Mouse (Mus musculus): ENCODE measurements around the gene Fggy. TPM values are rescaled to one million over a fixed set of nuclear protein-coding genes. Genes with fewer than 3 reads are reported as not detected.

Gene Fggy
- total and polyA plus RNA-seq, 3 experiments = 30.9 to 57.6 (median 41.2) TPM

DNA sequence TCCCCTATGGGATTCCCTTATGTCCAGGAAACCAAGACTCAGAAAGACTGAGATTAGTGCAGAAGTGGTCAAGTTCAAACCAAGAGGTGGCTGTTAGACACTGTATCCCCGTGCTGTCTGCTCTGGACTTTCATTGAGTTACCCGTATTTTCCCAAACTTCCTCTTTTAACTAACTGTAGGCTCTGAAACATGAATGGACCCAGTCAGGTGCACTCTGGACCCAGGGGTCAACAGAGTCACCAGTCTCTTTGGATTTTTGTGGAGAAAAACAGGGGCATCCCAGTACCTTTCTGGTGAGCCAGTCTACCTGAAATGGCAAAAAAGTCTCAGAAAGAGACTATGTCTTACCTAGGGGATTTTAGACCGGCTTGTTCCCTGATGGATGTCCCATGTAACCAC lies 33.6 kb downstream of the Fggy start:
- DNase-seq = no peak

DNA sequence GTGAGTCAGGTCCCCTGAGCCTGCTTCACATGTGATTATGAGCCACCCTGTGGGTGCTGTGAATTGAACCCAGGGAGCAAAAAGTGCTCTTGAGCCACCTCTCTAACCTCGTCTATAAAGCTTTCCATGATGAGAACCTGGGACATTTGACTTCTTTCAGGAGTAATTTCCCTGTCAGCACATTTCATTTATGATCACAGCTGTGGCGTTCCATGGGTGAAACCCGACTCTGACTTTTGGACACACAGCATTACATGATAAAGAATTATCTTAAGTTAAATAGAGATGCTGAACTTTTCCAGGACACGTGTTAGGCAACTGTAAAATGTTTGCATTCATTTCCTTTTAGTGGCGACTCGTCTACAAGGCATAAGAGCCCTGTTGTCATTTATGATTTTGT lies 39.9 kb downstream of the Fggy start:
- DNase-seq = no peak

DNA sequence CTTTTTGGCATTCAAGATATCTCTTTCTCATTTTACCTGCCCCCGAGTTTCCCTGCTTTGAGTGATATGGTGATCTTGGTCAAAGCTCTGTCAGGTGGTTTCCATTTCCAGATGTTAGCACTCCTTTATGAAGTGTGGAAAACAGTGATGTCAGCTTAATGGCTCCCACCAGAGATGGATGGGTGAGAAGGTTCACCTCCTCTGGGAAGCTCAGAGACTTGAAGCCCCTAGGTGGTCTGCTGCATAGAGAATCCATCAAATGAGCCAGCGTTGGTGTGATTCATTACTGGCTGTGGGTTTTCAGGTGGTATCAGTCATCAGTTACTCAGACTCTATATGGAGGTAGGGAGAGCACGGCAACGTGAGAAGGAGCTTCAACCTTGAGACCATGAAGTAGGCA lies 44.5 kb downstream of the Fggy start:
- DNase-seq = no peak

DNA sequence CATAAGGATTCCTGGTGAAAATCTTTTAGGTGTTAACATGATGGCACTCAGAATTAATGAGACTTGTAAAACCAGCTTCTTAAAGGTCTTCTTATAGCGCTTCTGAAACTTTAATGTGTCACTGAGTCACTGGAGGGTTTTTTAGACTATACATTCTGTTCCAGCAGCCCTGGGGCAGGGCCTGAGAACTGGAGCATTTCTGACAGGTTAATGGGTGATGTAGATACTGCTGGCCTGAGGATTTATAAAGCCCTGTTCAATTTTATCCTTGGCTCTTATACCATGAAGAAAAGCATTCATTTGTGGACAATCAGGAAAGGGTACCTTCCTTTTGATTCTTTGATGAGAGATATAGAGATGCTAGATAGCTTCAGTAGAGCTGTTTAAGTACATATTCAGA lies 45.9 kb downstream of the Fggy start:
- DNase-seq = no peak

DNA sequence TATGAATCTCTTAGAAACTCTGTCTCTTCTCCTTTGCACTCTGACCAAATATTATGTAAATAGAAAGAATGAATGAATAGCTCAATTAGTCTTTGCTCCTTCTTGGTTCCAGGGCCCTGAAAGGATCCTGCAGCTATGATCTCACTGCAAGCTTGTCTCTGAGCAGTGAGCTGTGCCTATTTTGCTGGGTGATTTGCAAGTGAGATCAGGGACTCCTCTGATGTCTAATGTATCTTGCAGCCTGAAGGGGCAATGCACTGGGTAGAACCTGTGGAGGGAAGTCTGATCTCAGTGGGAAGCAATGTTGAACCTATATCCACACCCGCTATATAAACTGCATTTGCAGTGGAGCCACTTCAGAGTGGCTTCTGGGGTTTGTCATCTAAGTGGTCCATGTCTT lies 53.4 kb downstream of the Fggy start:
- DNase-seq = no peak

DNA sequence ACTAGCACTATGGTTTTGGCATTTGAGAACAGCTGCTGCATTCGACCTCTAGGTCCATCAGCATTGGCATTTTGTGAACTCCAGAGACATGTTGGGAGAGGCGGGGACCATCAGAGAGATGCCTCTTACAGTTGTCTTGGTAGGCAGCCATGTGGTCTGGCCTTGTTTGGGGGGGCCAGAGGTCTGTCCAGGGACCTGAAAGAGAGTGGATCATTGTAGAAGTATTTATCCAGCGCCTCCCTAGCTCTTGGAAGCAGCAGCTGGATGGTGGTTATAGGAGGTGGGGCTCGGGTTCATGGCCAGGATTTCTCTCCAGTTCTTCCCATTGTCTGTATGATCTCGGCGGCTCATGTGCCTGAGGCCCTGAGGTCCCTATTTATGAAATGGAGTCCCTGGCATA lies 54.1 kb downstream of the Fggy start:
- DNase-seq = no peak

DNA sequence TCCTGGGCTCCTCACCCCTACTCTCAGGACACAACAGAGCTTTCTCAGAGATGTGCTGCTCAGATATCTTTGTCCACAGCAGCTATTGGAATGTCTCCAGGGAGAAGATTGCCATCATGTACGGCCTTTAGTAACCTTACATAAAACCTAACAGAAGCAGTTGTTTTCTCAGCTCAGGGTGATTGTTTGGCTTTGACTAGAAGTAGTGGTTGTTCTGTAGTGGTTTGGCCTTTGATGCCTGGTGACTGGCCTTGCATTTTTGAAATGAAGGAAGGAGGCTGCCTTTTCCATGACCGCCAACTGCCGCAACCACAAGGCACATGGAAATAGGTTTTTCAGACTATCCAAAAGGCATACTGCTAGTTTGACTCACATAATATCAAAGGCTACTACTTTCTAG lies 63.7 kb downstream of the Fggy start:
- peak; percentile 41 for DNase-seq

DNA sequence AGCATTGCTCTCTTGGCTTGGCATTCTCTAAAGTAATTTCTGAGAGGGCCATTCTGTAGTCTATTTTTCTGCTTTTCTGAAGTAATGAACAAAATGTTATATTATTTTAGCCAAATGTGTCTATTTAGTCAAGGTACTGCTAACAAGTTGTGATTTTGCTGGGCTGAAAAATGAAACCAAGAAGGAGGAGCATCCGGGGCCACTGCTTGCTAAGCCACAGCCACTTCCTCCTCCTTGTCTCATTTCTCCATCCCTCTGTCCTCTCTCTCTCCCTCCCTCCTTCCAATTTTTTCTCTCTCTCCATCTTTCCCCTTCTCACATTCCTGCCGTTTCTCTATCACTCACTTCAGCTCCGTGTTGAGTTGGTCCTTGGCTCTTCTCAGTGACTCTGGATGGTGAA lies 67.4 kb downstream of the Fggy start:
- no peak for DNase-seq

DNA sequence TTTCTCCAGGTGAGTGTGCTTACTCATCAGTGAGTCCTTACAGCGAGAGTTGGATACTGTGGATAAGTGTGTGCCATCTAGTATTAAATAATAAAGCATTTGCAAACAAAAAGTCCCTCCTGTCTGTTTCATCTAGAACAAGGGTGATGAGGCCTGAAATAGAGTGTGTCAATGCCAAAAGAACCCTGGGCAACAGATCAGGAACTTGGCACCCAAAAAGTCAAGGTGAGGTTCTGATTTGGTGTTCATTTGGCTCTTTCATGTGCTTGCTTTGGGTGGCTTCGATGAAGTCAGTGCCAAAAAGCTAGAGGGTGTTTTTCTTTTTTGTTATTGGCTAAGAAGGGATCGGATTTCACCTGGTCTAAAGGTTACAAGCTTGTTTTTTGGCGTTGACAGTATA lies 68.3 kb downstream of the Fggy start:
- peak; percentile 47 for DNase-seq

DNA sequence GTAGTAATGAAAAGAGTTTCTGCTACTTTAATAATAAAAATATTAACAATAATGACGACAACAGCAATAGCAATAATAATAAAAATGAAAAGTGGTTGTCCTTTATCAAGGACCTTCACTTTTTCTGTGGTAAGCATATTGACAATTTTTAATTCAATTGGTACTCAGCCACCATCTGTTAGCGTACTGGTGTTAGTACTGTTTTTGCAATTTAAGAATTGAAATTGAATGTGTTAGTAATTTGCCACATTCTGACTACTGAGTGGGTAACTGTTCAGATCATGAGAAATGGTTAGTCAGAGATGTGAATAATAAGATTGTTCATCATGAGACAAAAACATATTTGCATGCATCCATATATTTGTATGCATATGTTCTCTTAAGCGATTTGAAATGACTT lies 68.9 kb downstream of the Fggy start:
- no peak for DNase-seq

DNA sequence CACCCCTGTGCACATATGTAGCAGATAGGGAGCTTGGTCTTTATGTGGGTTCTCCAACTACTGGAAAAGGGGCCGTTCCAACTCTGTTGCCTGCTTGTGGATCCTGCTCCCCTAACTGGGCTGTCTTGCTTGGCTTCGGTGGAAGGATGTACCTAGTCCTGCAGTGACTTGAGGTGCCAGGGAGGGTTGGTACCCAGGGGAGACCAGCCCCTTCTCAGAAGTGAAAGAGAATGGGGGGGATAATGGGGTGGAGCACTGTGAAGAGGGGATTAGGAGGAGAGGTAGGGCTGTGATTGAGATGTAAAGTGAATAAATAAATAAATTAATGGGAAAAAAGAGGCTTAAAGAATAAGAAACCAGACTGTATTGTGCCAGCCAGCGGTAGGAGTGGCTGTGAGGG lies 77.6 kb downstream of the Fggy start:
- DNase-seq = no peak

DNA sequence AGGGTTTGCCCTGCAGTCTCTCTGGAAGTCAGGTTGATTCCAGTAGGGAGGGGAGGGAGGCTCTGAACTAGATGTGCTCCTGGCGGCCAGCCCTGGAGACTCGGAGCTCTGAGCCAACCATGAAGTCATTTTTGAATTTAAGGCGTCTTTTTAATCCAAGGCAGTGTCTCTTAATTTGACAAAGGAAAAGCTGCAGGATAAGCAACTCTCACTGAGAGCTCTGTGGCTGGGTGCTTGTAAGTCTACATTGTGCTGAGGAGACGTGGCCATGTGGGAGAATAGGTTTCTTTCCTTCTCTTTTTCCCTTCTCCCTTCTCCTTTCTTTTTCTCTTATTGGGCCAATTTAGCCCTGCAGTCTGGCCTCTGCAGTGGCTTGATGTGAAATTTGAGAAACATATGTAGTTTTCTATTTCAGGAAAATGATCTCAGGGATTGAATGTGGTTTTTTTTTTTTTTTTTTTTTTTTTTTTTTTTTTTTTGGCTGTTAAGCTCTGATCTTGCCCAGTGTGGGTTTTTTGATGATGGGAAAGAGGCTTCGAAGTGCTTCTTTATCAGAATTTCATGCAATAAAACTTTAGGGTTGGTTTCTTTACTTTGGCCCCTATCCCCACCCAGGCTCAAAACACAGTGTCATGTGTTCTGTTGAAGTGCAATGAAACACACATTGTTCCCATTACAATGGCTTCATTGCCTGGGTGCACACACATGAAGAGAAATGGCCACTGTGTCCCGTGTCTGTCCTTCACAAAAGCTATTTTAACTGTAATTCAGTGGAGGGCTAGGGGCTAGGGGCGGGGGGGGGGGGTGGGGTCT lies 79.8 kb downstream of the Fggy start:
- DNase-seq = peak; percentile 78

DNA sequence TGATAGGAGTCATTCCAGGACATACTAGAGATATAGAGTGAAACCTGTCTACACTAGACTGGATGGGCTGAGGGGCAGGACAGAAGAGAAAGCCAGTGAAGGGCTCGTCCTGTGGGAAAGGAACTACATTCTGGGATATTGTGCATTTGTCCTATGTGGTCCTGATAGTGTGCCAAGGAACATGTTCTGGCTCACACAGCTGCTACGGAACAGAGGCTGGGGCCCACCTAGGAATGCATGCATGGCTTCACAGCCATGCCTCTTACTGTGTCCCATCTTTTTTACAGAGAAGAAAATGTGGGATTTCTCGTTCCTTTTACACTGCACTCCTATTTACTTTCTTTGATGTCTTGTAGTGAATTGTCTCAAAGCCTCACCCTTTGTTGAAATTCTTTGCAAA lies 80.8 kb downstream of the Fggy start:
- DNase-seq = no peak

DNA sequence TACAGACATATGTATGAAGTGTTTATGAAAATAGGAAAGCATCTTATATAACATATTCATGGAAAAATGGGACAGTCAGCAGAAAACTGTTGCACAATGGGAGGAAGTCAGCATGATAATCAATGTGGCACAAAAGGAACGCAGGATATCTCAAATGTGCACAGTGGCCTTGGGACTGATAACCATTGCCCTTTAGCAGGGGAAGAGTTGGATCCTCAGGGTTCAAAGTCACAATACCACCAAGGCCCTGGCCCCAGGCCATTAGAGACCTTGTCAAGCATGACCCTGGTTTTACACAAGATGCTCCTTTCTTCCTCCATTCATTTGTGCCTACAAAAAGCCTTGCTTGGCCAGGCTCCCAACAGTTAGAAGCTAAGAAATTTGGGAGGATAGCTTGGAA lies 83.5 kb downstream of the Fggy start:
- DNase-seq = peak; percentile 94

DNA sequence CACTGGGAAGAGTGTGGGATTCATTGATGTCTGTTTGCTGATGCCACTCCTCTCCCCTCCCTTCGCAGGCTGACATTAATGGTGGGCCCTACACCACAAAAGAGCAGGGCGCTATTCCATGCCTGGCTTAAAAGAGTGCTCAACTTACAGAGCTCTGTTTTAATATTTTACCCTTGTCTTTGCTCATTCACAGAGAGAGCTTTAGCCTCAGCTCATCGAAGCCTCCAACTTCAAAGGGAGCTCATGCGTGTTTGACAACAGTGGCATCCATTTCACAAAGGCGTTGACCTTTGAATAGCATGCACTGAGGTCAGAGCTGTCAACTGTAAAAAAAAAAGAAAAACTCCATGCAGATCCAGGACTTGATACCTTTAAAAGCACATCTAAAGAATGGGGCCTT lies 86.7 kb downstream of the Fggy start:
- DNase-seq = no peak

DNA sequence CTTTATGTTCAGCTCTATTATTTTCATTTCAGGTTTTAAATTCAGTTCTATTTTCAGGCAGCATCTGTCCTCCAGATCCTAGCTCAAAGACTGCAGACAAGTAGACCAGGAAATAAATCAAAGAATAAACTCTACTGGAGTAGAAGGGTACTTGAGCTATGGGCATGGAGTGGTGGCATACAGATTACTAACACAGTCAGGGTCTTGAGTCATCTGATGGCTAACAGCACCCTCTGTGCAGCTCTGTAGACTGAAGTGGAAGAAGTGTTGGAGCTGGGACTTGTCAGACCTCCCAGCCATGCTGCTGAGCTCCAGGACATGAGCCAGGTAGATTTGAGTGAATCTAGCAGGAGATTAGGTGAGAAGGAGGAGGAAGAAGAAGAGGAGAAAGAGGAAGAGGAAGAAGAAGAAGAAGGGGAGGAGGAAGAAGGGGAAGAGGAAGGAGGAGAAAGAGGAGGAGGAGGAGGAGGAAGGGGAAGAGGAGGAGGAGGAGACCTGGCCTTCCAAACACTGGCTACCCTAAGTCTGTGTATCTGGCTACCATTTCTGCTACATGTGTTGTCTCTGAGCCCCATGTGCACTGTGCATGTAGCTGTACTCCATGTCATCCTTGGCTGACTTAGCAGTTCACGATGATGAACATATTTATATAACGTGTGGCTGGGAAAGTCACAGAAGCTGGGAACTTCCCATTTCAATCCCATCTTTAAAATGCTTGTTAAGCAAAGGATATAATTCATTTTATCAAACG lies 91.7 kb downstream of the Fggy start:
- no peak for DNase-seq

DNA sequence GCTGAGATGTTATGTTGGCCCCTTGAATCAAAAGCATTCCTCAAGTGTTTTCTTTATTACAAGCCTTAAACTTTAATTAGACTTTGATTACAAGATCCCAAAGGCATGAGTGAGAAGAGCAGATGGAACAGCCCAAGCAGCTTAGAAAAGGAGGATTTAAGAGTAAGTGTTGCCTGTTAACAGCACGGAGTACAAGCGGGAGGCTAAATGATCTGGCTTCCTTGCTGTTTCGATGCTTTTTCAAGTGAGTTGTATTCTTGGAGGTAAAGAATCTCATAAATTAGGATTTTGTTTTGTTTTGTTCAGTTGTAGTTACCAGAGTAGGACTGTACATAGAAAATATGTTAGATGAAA lies 92.2 kb downstream of the Fggy start:
- DNase-seq = no peak

DNA sequence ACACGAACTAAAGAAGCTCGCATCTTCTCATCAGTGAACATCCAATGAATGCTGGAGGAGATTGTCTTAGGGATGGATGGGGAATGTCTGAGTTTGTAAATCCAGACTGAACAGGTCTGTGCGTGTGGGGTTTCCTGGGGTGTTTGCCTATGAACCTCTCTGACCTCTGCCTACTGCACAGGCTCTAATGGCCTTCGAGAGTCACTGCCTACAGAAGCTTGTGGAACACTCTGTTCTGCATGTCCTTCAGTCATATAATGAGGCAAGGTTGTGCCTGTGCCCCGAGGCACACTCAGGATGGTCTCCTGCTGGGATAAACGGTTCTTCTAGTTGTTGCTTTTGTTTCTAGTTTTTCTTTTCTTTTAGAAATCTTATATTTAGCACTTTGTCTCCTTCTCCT lies 92.7 kb downstream of the Fggy start:
- DNase-seq = no peak

DNA sequence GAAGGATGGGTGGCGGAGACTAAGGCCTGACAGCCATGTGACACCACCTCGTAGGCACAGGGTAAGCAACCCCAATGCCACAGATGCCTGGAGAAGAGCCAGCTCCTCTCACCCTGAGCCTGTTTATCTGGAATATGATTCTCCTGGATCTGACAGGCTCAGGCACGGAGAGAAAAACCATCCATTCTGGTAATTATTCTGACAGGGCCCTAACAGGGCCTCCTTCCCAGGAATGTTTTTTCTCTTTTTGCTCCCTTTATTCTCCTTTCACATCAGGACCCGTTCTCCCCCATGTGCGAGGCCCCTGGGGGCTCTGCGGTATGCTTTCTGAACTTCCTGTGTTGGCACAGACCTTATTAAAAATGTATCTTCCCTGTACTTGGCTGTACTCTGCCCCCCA lies 94.7 kb downstream of the Fggy start:
- peak; percentile 34 for DNase-seq

DNA sequence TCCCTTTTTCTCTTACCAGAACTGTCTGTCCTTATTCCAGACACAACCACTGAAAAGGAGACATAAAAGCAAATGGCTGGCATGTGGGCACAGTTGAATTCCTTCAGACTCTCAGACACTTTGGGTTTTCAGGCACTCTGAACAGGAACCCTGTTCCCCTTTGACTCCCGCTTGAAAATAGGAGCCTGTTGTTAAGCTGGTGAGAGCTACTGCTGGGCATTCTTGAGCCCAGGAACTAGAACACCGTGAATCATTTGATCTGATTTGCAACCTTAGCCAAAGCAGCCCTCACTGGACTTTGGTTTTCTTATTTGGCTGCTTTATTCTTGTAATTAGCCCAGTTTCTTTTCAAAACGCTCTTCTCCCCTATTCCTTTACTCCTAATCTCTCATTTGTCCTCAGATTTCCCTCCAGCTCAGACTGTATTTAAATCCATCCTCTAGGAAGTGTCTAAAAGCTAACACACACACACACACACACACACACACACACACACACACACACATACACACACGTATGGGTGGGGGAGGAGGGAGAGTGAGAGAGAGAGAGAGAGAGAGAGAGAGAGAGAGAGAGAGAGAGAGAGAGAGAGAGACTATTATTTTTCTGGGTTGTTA lies 96.1 kb downstream of the Fggy start:
- no peak for DNase-seq

DNA sequence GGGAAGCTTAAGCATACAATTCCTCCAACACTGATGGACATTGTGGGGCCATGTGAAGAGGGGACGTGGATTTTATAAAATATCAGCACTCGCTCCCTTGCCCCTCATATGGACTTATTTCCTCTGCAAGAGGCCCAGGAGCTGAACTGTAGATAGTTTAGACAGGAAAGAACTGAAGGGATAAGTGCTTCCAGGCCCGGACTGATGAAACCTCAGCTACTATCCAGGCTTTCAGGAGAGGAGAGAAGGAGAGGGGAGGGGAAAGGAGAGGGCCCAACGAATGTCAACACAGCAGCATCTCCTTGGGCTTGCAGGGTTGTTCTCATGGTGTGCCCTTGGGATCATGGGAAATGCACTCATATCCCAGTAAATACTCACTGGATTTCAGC lies 96.6 kb downstream of the Fggy start:
- DNase-seq = no peak

DNA sequence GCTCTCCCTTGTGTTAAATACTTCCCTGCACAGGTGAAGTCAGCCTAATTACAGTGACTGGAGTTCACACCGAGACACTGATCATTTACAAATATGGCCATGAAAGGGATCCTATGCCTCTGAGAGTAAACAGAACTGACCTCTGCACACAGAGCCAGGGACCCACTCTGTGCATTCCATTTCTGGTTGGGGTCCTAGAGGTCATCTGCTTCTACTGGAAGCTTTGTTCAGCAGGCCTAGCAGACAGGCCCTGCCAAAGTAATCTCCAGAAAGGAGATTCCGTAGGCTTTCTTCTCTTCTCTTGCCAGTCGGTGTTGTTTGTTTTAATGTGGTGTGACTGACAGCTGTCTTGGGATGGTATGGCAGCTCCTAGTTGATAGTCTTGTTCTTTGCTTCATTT lies 101.7 kb downstream of the Fggy start:
- DNase-seq = no peak

DNA sequence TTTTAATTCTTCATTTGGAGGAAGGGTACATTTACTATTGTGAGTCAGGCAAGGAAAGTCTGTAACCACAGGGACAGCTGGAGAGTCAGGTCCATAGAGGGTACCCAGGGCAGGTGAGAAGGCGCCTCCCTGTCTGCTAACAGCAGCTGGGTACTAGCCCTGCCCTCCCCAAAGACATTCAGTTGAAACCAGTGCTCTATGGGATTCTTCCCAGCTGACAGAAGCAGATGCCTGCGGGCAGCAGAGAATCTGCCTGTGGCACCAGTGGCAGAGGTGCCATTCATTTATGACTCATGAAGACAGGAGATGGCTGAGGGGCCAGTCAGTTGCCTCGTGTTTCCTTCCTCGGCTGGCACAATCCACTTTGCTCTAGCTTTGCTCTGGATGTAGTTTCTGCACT lies 106.3 kb downstream of the Fggy start:
- no peak for DNase-seq

DNA sequence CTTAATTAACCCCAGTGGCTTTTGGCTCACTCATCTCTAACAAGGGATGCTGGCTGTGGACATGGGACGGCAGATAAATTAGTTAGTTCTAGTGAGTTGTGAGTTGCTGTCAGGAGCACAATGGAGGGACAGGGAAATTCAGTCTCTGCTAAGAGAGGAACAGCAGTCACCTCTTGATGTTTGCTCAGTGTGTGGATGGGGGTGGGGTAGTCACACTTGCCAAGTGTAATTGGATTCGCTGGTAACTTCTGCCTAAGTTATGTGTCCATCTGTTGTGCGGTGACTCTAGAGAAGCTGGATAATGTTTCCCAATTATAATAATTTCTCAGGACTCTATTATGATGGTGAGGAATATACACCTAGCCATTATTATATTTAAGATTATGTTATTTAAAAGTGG lies 107.0 kb downstream of the Fggy start:
- DNase-seq = no peak

Data from adrenal gland, adult 2 months (tissue).